Mouse (Mus musculus) cerebellum, postnatal 14 days (tissue): ENCODE measurements around the gene Serpinb1a.

Experiments used
- DNase-seq, 2 experiments: peaks; one replicate each; pipeline ENCODE4 v3.0.0; 2021; ENCODE audit warnings: mixed read lengths in 2 of 2

Gene Serpinb1a

GRCm38 (mm10) chr13:32834513-32834912 is 16.5 kb downstream of the Serpinb1a start:
- DNase-seq = no peak

- no peak for DNase-seq
Observed at GRCm38 (mm10) chr13:32833237-32833636, 17.7 kb downstream of the Serpinb1a start.

DNA sequence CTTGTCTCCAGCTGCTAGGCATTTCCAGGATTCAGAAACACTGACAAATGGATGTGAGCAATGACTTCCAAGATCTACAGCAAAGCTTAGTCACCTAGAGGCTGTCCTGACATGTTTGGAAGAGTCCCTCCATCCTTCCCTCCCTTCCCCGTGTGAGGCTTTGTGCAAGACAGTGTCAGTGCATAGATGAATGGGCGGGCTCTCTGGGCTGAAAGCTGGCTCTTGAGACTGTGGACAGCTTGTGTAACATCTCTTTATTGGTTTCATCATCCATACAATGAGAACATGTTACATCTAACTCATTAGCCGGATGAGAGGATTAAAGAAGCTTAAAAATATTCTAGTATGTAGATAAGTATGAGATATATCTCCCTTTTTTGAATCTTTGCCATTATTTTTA is 18.2 kb downstream of the Serpinb1a start:
- DNase-seq = no peak

DNA sequence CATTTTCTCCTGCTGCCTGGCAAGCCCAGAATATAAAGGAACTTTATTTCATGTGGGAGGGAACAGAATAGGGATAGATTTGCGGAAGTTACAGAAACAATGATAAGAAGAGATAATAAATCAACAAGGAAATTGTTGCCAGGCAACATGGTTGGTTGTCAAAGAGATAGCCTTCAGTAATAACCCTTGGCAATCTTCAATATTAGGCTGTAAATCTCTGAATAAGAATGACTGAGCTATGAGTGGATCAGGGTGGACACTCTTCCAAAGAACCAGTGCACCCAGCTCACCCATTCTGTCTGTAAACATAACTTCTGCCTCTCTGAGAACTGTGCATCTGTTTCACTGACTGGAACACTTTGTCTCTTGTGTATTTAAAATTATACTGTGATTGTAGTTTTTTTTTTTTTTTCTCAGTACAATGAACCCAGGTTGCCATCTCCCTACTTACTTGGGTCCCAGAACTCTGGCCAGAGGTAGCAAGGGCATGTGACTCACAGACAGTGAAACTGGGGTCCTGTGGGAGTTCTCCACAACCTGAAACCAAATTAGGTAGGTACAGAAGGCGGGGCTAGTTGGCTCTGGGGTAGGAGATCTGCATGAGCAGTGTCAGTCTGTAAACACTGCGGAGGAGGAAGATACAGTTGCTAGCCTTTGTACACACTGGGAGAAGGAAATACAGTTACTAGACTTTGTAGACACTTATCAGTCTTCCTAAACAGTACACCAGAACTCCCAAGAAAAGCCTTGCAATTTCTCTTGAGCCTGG is 19.3 kb downstream of the Serpinb1a start:
- no peak for DNase-seq

GRCm38 (mm10) chr13:32828886-32829285 is 22.1 kb downstream of the Serpinb1a start:
- DNase-seq = no peak

- peak; percentile 60 to 78 for DNase-seq
Observed at GRCm38 (mm10) chr13:32827951-32828350, 23.0 kb downstream of the Serpinb1a start.

- DNase-seq = no peak
Observed at GRCm38 (mm10) chr13:32827111-32827822, 23.7 kb downstream of the Serpinb1a start.

DNA sequence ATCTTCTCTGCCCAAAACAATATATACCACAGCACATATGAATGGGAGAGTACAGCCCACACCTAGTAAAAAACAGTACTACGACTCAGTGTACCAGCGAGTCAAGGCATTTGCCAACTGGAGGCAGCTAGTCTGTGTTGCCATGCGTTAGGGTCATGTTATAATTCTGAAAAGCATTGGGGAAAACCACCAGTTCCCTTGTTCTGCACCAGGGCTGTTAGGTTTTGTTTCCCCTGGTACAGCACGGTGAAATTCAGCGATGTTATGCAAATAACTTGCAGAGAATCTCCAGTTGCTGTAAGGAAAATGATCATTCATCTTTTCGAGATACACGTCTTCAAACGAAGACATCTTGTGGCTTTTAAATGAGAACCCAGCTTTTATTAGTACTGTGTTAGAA is 25.4 kb downstream of the Serpinb1a start:
- DNase-seq = no peak

DNA sequence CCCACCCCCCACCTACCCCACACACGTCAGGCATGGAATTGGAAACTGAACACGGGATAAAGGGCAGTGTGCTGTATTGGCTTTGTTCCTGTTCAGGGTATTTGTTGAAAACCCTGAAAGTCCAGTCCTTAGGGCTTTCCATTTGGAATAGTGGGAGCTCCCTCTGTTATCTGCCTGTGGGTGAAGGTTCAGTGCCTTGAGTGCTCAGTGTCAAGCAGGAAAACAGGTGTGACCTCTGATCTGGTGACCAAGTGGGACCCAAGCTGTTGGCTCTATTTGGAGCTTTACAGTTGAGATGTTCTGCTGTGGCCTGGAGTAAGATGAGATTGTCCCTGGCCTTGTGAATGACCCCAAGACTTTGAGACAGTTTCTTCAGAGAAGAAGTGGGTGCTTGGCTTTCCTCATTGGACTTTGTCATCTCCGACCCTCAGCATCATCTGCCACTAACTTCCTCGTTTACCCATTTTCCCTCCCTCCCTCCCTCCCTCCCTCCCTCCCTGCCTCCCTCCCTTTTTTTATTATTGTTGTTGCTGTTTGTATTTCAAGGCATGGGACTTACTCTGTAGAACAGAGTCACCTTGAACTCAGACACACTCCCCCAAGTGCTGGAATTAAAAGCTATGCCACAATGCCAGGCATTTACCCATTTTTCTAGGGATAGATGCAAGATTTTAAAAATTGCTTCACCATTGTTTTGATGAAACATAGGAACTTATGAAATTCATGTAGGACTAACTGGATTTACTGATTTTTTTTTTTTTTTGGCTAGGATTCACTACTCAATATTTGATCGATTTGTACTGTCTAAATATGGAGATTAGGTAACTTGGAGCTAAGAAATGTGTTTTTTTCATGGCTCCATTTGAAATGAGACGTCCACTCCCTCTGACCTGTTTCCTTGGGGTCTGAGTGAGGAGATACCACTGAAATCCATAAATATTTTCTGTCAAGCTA is 26.3 kb downstream of the Serpinb1a start:
- DNase-seq = no peak

GRCm38 (mm10) chr13:32823126-32823525 is 27.9 kb downstream of the Serpinb1a start:
- DNase-seq = no peak

DNA sequence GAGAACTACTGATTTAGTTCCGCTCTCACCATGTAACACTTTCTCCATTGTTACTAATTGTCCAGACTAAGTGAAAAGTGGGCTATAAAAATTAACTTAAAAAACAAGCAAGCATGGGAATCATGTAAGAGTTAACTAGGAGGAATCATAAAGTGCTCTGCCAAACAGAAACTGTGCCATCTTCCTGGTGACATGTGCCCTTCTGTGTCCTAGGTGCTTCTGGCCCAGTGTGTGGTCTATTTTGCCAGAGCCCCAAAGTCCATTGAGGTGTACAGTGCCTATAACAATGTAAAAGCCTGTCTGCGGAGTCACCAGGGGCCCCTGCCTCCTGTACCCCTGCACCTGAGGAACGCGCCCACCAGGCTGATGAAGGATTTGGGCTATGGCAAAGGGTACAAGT is 29.3 kb downstream of the Serpinb1a start:
- no peak for DNase-seq

GRCm38 (mm10) chr13:32819926-32820325 is 31.1 kb downstream of the Serpinb1a start:
- no peak for DNase-seq

- DNase-seq = no peak
Observed at GRCm38 (mm10) chr13:32819241-32819640, 31.7 kb downstream of the Serpinb1a start.

GRCm38 (mm10) chr13:32807624-32808023 is 43.4 kb downstream of the Serpinb1a start:
- no peak for DNase-seq

GRCm38 (mm10) chr13:32806820-32807219 is 44.2 kb downstream of the Serpinb1a start:
- peak in 1 of 2 experiments; percentile 42 for DNase-seq

- no peak for DNase-seq
Observed at GRCm38 (mm10) chr13:32803701-32804345, 47.2 kb downstream of the Serpinb1a start.

DNA sequence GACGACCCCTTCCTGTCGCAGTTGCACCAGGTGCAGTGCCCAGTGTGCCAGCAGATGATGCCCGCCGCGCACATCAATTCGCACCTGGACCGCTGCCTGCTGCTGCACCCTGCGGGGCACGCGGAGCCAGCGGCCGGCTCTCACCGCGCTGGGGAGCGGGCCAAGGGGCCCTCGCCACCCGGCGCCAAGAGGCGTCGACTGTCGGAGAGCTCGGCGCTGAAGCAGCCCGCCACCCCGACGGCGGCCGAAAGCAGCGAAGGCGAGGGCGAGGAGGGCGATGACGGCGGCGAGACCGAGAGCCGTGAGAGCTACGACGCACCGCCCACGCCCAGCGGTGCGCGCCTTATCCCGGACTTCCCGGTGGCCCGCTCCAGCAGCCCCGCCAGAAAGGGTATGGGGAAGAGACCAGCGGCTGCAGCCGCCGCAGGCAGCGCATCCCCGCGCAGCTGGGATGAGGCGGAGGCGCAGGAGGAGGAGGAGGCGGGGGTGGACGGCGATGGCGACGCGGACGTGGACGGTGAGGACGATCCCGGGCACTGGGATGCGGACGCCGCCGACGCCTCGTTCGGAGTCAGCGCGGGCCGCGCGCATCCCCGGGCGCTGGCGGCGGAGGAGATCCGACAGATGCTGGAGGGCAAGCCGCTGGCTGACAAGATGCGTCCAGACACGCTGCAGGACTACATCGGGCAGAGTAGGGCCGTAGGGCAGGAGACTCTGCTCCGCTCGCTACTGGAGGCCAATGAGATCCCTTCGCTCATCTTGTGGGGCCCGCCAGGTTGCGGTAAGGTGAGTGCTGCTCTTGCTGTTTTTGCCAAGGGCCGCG is 48.5 kb downstream of the Serpinb1a start, which contains the start of gene D930007J09Rik:
TSS of gene D930007J09Rik (minus strand) at position 591 of the 823 bp plus-strand sequence.
- DNase-seq = peak; percentile 60 to 69

GRCm38 (mm10) chr13:32801693-32802221 is 49.2 kb downstream of the Serpinb1a start, which contains the start of gene Wrnip1:
Gene Wrnip1, plus strand, starts transcription at chr13:32802038.
- DNase-seq = peak; percentile 97 to 98

DNA sequence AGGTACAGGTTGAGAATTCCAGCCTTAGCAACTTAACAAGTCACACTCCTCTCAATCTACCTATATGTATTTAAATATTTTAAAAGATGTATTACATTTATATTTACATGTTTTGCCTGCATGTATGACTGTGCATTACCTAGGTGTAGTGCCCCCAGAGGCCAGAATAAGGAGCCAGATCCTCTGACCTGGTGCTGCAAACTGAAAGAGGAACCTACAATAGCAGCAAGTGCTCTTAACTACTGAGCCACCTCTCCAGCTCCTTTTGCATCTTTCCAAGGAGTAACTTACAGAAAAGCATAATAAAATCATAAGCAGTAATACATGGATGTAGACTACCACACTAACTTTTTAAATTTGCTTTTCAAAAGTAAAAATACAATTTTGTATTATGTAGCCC is 50.1 kb downstream of the Serpinb1a start:
- DNase-seq = peak in 1 of 2 experiments; percentile 20

DNA sequence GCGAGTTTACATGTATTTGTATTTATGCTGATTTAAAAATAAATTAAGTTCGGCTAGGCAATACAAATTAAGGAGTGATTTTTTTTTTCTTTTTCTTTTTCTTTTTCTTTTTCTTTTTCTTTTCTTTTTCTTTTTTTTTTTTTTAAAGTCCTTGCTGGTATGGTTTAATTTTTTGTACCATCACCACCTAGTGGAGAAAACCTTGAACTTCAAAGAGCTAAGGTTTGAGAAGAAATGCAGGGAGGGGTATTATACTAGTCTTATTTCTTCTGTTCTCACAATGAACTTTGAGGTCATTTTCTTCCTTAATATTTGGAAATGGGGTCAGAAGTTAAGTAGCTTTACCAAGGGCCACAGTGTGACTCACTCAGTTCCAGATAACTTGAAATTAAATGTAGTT is 51.9 kb downstream of the Serpinb1a start:
- DNase-seq = no peak

- DNase-seq = no peak
Observed at GRCm38 (mm10) chr13:32797085-32797484, 53.9 kb downstream of the Serpinb1a start.
